Mouse (Mus musculus): ENCODE data around the gene 1700003H04Rik. TPM values are rescaled to one million over a fixed set of nuclear protein-coding genes. Genes with fewer than 3 reads are reported as not detected.

The 1700003H04Rik gene
- polyA plus RNA-seq, 1 experiment: not detected

DNA sequence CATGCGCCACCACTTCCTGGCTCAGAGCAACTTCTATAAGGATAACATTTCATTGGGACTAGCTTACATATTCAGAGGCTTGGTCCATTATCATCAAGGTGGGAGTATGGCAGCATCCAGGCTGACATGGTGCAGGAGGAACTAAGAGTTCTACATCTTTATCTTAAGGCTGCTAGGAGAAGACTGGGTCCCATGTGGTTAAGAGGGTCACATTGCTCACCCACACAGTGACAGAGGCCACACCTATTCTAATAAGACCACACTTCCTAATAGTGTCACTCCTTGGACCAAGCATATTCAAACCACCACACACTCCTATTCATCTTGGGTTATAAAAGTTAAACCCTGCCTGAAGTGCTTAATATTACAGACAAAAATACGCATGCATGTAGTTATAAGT is 23.6 kb downstream of the 1700003H04Rik start:
- WGBS: 85% methylated on average over 2 of the region's 2 CpGs
- Histone ChIP-seq H3K4me1 (ENCODE audit: control insufficient read depth, insufficient read depth, low read length) (no peaks in the 10 kb centered on the region), H3K4me3 (replicated peaks; ENCODE audit: control insufficient read depth, low read depth, low read length) (no peak overlapping the region), H3K27ac (ENCODE audit: control insufficient read depth, insufficient read depth, low read depth, low read length, poor library complexity) (no peak overlapping the region)
- TF ChIP-seq CTCF (IDR thresholded peaks at IDR 0.05; ENCODE audit: control insufficient read depth, insufficient read depth, low read length) (no peak), POLR2A (IDR thresholded peaks at IDR 0.05; ENCODE audit: borderline replicate concordance, control insufficient read depth, low read depth, low read length) (no peak)

DNA sequence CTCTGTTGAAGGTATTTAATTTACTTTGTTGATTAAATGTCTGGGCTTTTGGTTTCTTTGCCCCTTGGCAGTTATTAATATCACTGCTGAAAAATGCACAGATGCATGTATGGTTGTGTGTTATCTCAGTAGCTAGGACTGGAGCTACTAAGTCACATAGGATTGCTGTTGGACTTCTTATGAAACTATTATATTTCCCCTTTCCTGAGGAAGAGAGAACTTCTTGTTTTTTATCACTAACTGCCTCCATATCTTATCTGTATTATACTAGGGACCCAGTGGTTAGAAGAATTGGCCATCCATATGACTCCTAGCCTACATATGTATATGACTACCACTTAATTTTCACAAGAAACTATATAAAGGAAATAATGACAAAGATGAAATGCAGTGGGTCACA is 24.9 kb downstream of the 1700003H04Rik start:
- no peak overlapping the region for H3K4me3 ChIP-seq (replicated peaks; ENCODE audit: control insufficient read depth, low read depth, low read length)
- H3K27ac ChIP-seq (ENCODE audit: control insufficient read depth, insufficient read depth, low read depth, low read length, poor library complexity): no peak overlapping the region
- no peaks in the 10 kb centered on the region for H3K4me1 ChIP-seq (ENCODE audit: control insufficient read depth, insufficient read depth, low read length)
- TF ChIP-seq POLR2A (IDR thresholded peaks at IDR 0.05; ENCODE audit: borderline replicate concordance, control insufficient read depth, low read depth, low read length) (no peak), CTCF (IDR thresholded peaks at IDR 0.05; ENCODE audit: control insufficient read depth, insufficient read depth, low read length) (no peak)

DNA sequence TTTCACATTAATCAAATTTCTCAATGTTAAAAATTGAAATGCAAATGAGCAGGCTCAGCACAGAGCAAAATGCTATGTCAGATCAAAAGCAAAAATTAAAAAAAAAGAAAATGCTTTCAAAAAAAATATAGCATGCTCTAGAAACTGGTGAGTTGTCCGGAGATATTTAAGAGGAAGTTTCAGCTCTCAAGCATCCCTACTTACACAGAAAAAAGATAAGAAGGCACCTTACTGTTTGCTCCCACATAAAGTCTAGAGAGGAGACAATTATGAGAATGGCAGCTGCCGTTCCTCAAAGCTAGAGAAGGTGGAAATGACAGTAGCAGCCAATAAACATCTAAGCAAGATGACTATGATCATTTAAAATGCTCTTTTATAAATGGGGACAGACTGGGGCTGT is 25.8 kb downstream of the 1700003H04Rik start:
- WGBS: 53% methylated on average over 2 of the region's 2 CpGs
- Histone ChIP-seq H3K27ac (ENCODE audit: control insufficient read depth, insufficient read depth, low read depth, low read length, poor library complexity) (no peak overlapping the region), H3K4me3 (replicated peaks; ENCODE audit: control insufficient read depth, low read depth, low read length) (no peak overlapping the region), H3K4me1 (ENCODE audit: control insufficient read depth, insufficient read depth, low read length) (no peaks in the 10 kb centered on the region)
- no peak for TF ChIP-seq POLR2A (IDR thresholded peaks at IDR 0.05; ENCODE audit: borderline replicate concordance, control insufficient read depth, low read depth, low read length)
- TF ChIP-seq CTCF (IDR thresholded peaks at IDR 0.05; ENCODE audit: control insufficient read depth, insufficient read depth, low read length): no peak

DNA sequence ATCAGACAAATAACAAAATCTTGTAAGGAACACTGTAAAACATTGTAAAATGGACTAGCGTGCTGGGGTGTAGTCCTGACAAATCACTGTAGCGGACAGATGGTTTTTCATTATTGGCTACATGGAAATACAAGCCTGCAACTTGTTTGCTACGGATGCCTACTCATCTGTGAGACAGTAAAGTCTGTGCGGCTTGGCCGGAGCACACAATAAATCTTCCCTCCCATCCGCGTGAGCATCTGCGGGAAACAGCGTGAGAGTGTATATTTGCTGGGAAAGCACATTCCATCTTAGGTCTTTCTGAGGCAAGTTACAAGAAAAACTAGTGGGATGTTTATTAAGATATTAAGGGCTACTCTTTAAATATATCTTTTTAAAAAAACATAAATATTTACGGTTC is 32.0 kb downstream of the 1700003H04Rik start:
- 87% methylated on average over 10 of the region's 10 CpGs for WGBS
- H3K27ac ChIP-seq (ENCODE audit: control insufficient read depth, insufficient read depth, low read depth, low read length, poor library complexity): no peak overlapping the region
- TF ChIP-seq POLR2A (IDR thresholded peaks at IDR 0.05; ENCODE audit: borderline replicate concordance, control insufficient read depth, low read depth, low read length): no peak
- TF ChIP-seq CTCF (IDR thresholded peaks at IDR 0.05; ENCODE audit: control insufficient read depth, insufficient read depth, low read length): no peak

DNA sequence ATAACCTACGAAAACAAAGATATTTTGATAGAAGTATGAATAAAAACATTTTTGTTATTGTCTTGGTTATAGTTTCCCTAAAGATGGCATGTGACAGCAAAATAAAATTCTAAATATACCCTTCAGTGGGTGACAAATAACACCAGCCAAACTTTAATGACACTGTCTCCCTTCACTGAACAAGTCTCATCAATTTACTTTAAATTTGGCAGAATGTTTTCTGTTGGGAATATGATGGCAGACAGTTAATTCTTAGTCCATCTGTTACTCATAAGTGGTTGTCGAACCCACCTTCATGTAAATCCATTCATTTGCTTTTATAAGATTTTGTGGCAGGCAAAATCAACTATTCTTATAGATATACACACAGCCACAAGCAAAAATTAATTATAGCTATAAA is 42.6 kb downstream of the 1700003H04Rik start:
- no peaks in the 10 kb centered on the region for H3K4me1 ChIP-seq (ENCODE audit: control insufficient read depth, insufficient read depth, low read length)
- 78% methylated on average over 2 of the region's 2 CpGs for WGBS
- no peak overlapping the region for H3K27ac ChIP-seq (ENCODE audit: control insufficient read depth, insufficient read depth, low read depth, low read length, poor library complexity)
- no peak overlapping the region for H3K4me3 ChIP-seq (replicated peaks; ENCODE audit: control insufficient read depth, low read depth, low read length)
- TF ChIP-seq POLR2A (IDR thresholded peaks at IDR 0.05; ENCODE audit: borderline replicate concordance, control insufficient read depth, low read depth, low read length) (no peak), CTCF (IDR thresholded peaks at IDR 0.05; ENCODE audit: control insufficient read depth, insufficient read depth, low read length) (no peak)

More for the DNA sequence above, 32.0 kb downstream of the 1700003H04Rik start:
- Histone ChIP-seq H3K4me3 (replicated peaks; ENCODE audit: control insufficient read depth, low read depth, low read length) (no peak overlapping the region), H3K4me1 (ENCODE audit: control insufficient read depth, insufficient read depth, low read length) (no peaks in the 10 kb centered on the region)

DNA sequence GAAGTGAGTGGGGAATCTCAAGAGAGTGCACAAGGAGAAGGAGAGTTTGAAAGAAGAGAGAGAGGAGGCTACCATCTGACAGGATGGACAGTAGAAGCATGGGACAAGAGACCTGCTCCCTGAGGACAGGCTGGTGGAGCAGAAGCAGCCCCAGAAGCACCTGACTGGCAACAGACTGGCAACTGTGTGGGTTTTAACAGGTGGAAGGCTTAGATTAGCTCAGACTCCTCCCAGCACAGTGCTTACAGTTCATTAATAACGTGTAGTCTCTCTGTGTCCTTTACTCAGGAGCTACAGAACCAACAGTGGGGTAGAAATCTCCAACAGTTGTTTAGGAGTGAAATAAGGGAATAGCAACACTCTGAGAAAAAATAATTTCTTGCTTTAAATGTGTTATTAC is 44.3 kb downstream of the 1700003H04Rik start:
- H3K27ac ChIP-seq (ENCODE audit: control insufficient read depth, insufficient read depth, low read depth, low read length, poor library complexity): no peak overlapping the region
- 40% methylated on average over 1 of the region's 1 CpGs for WGBS
- no peak for TF ChIP-seq POLR2A (IDR thresholded peaks at IDR 0.05; ENCODE audit: borderline replicate concordance, control insufficient read depth, low read depth, low read length)
- no peak for TF ChIP-seq CTCF (IDR thresholded peaks at IDR 0.05; ENCODE audit: control insufficient read depth, insufficient read depth, low read length)
- no peak overlapping the region for H3K4me3 ChIP-seq (replicated peaks; ENCODE audit: control insufficient read depth, low read depth, low read length)
- H3K4me1 ChIP-seq (ENCODE audit: control insufficient read depth, insufficient read depth, low read length): no peaks in the 10 kb centered on the region

DNA sequence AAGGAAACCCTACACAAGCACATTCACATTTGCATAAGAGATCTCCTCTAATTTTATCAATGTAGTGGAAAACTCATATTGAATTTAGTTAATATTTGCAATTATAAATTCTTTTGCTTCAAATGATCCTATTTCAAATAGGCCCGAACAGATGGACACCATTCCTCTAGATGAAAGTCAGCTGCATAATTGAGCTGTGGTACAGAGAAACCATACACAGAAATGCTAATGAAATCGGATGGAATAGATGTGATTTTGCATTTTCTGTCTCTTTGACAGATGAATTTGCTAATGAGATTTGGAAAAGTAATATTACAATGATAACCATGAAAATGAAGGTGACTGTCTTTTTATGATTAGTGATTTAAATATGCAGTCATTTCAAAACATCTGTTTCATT is 62.1 kb downstream of the 1700003H04Rik start:
- no peak for TF ChIP-seq POLR2A (IDR thresholded peaks at IDR 0.05; ENCODE audit: borderline replicate concordance, control insufficient read depth, low read depth, low read length)
- TF ChIP-seq CTCF (IDR thresholded peaks at IDR 0.05; ENCODE audit: control insufficient read depth, insufficient read depth, low read length): no peak
- Histone ChIP-seq H3K4me3 (replicated peaks; ENCODE audit: control insufficient read depth, low read depth, low read length) (no peak overlapping the region), H3K27ac (ENCODE audit: control insufficient read depth, insufficient read depth, low read depth, low read length, poor library complexity) (no peak overlapping the region), H3K4me1 (ENCODE audit: control insufficient read depth, insufficient read depth, low read length) (no peaks in the 10 kb centered on the region)
- 63% methylated on average over 2 of the region's 2 CpGs for WGBS

Other genes starting within 250 kb of the 1700003H04Rik start
- not detected in 2 replicates for gene 1700006A11Rik, start 155.1 kb downstream of the 1700003H04Rik start, polyA plus RNA-seq (2011; ENCODE audit: insufficient read depth, insufficient read length, low replicate concordance, missing spikeins)

Data from bone marrow, adult 2 months (tissue).